Mouse (Mus musculus): ENCODE results near the gene Nfe2l1.

GRCm38 (mm10) chr11:96862534-96862933 is 32.8 kb upstream of the Nfe2l1 start:
- TF ChIP-seq CTCF (IDR thresholded peaks at IDR 0.05; ENCODE audit: control insufficient read depth, insufficient read depth, insufficient read length) (no peak), MAX (IDR thresholded peaks at IDR 0.05) (no peak)
